Mouse (Mus musculus) midbrain, embryonic 16.5 days (tissue): ENCODE results near the gene Mcl1. TPM values are rescaled to one million over a fixed set of nuclear protein-coding genes. Genes with fewer than 3 reads are reported as not detected.
A peak's percentile ranks its signal among the peaks of the same experiment; 100 is the strongest.
"Not testable (repeated sequence)": the region's sequence is repeated elsewhere in the genome, so short reads cannot be mapped to it uniquely, and the experiment has no call there.

Experiments
- ATAC-seq: fragments of 200-750 bp; cut with Nextera tagmentation; 2 replicates; pipeline ENCODE4 v1.8.0; 2017; ENCODE audit warnings: moderate TSS enrichment
- H3K27ac ChIP-seq: fragments of 300-500 bp; sonication (generic); 2 replicates; pipeline ENCODE4 v1.5.1; 2014; ENCODE audit warnings: mild to moderate bottlenecking, low read length, mixed read lengths
- H3K27me3 ChIP-seq: fragments of 300-500 bp; sonication (generic); 2 replicates; pipeline ENCODE4 v1.6.1; 2014; ENCODE audit warnings: low read depth, low read length, mixed read lengths; ENCODE audit not compliant: control insufficient read depth, insufficient read depth
- H3K36me3 ChIP-seq: fragments of 300-500 bp; sonication (generic); 2 replicates; pipeline ENCODE4 v1.6.1; 2014; ENCODE audit warnings: mild to moderate bottlenecking, low read length, moderate library complexity, mixed read lengths; ENCODE audit not compliant: control insufficient read depth, insufficient read depth
- H3K4me1 ChIP-seq: fragments of 300-500 bp; sonication (generic); 2 replicates; pipeline ENCODE4 v1.6.1; 2014; ENCODE audit warnings: mild to moderate bottlenecking, low read length, mixed read lengths; ENCODE audit not compliant: control insufficient read depth, insufficient read depth
- H3K4me2 ChIP-seq: fragments of 300-500 bp; sonication (generic); 2 replicates; pipeline ENCODE4 v1.6.1; 2014; ENCODE audit warnings: mild to moderate bottlenecking, low read length, mixed read lengths
- H3K4me3 ChIP-seq: fragments of 300-500 bp; sonication (generic); 2 replicates; pipeline ENCODE4 v1.5.1; 2014; ENCODE audit warnings: low read depth, mild to moderate bottlenecking, low read length, moderate library complexity, mixed read lengths
- H3K9ac ChIP-seq: fragments of 300-500 bp; sonication (generic); 2 replicates; pipeline ENCODE4 v1.6.1; 2014; ENCODE audit warnings: low read depth, low read length, mixed read lengths
- H3K9me3 ChIP-seq: fragments of 300-500 bp; sonication (generic); replicated peaks from 2 replicates; pipeline ENCODE4 v1.6.1; 2014; ENCODE audit warnings: mild to moderate bottlenecking, low read length, mixed read lengths; ENCODE audit not compliant: control insufficient read depth, poor library complexity, severe bottlenecking
- WGBS: fragments of 180-500 bp; shearing (Covaris S2); extraction: QIAGEN DNeasy Blood & Tissue Kit; methylation state at CpG from one replicate; pipeline ENCODE4 v1.1.7; 2014; 5-methylcytosine and 5-hydroxymethylcytosine counted together
- polyA plus RNA-seq: library from polyadenylated mRNA; unstranded; fragments of >200 nt; fragmentation: Nextera tagmentation; extraction: Ambion mirVana; gene quantifications from 2 replicates; pipeline ENCODE4 v1.2.1, GENCODE M21; 2015

Mcl1 gene
- polyA plus RNA-seq, 1 experiment from 2014 or later = 37.9 TPM

- Histone ChIP-seq H3K4me1 (peaks cover 14% of the 10 kb centered on the region), H3K9me3 (no peaks in the 10 kb centered on the region), H3K27ac (no peak overlapping the region), H3K27me3 (no peaks in the 10 kb centered on the region), H3K4me3 (no peak overlapping the region), H3K36me3 (peaks cover 5% of the 10 kb centered on the region), H3K4me2 (no peak overlapping the region), H3K9ac (no peak overlapping the region)
- ATAC-seq = no peak
- WGBS = 89% methylated on average over 3 of the region's 3 CpGs
Measured at GRCm38 (mm10) chr3:95669309-95669665, 10.7 kb downstream of the Mcl1 start.

- H3K27me3 ChIP-seq, H3K36me3 ChIP-seq, H3K9ac ChIP-seq, H3K9me3 ChIP-seq, ATAC-seq, H3K27ac ChIP-seq, H3K4me3 ChIP-seq, H3K4me2 ChIP-seq: not testable (repeated sequence)
- H3K4me1 ChIP-seq = peaks cover 14% of the 10 kb centered on the region
- WGBS = 100% methylated on average over 3 of the region's 3 CpGs
Measured at GRCm38 (mm10) chr3:95670419-95670818, 11.8 kb downstream of the Mcl1 start.

- H3K4me1 ChIP-seq = peaks cover 14% of the 10 kb centered on the region
- no peak overlapping the region for H3K4me3 ChIP-seq
- WGBS = 92% methylated on average over 5 of the region's 5 CpGs
- ATAC-seq = no peak
- H3K4me2 ChIP-seq = no peak overlapping the region
- no peaks in the 10 kb centered on the region for H3K36me3 ChIP-seq
- H3K27me3 ChIP-seq = no peaks in the 10 kb centered on the region
- no peak overlapping the region for H3K9ac ChIP-seq
- no peaks in the 10 kb centered on the region for H3K9me3 ChIP-seq
- H3K27ac ChIP-seq = no peak overlapping the region
Measured at GRCm38 (mm10) chr3:95671201-95671600, 12.6 kb downstream of the Mcl1 start.

- ATAC-seq = no peak
- H3K4me3 ChIP-seq = no peak overlapping the region
Measured at GRCm38 (mm10) chr3:95672461-95672860, 13.9 kb downstream of the Mcl1 start.

GRCm38 (mm10) chr3:95672861-95673706 is 14.5 kb downstream of the Mcl1 start:
- Histone ChIP-seq H3K36me3 (0 out of 2 replicates have a peak, but pooled peaks cover 2% of the 10 kb centered on the region), H3K9ac (no peak overlapping the region), H3K27me3 (no peaks in the 10 kb centered on the region), H3K9me3 (no peaks in the 10 kb centered on the region), H3K4me2 (no peak overlapping the region), H3K4me1 (peaks cover 4% of the 10 kb centered on the region), H3K4me3 (no peak overlapping the region), H3K27ac (no peak overlapping the region)
- 59% methylated on average over 10 of the region's 10 CpGs for WGBS
- ATAC-seq = no peak

More at GRCm38 (mm10) chr3:95672461-95672860, 13.9 kb downstream of the Mcl1 start:
- H3K4me1 ChIP-seq = peaks cover 9% of the 10 kb centered on the region
- H3K27ac ChIP-seq = no peak overlapping the region
- H3K4me2 ChIP-seq = no peak overlapping the region
- no peaks in the 10 kb centered on the region for H3K27me3 ChIP-seq
- no peaks in the 10 kb centered on the region for H3K9me3 ChIP-seq
- H3K36me3 ChIP-seq = 0 out of 2 replicates have a peak, but pooled peaks cover 2% of the 10 kb centered on the region
- 40% methylated on average over 3 of the region's 3 CpGs for WGBS
- H3K9ac ChIP-seq = no peak overlapping the region

- 0 out of 2 replicates have a peak, but pooled peaks cover 2% of the 10 kb centered on the region for H3K36me3 ChIP-seq
- no peak overlapping the region for H3K9ac ChIP-seq
- no peak overlapping the region for H3K27ac ChIP-seq
- no peaks in the 10 kb centered on the region for H3K9me3 ChIP-seq
- H3K27me3 ChIP-seq = no peaks in the 10 kb centered on the region
- peaks cover 4% of the 10 kb centered on the region; the same call in 1 of the 2 replicates for H3K4me1 ChIP-seq
- no peak overlapping the region for H3K4me2 ChIP-seq
- ATAC-seq = no peak
- no peak overlapping the region for H3K4me3 ChIP-seq
- WGBS = 29% methylated on average over 11 of the region's 11 CpGs
Measured at GRCm38 (mm10) chr3:95673707-95674211, 15.2 kb downstream of the Mcl1 start.

- ATAC-seq = no peak
- H3K27me3 ChIP-seq = no peaks in the 10 kb centered on the region
- 0 out of 2 replicates have a peak, but pooled peaks cover 2% of the 10 kb centered on the region for H3K36me3 ChIP-seq
- no peak overlapping the region for H3K4me3 ChIP-seq
- H3K9ac ChIP-seq = no peak overlapping the region
- WGBS = 34% methylated on average over 2 of the region's 2 CpGs
- no peak overlapping the region for H3K4me2 ChIP-seq
- H3K27ac ChIP-seq = peak overlapping the region; percentile 24; the same call in 1 of the 2 replicates
- peaks cover 4% of the 10 kb centered on the region; the same call in 1 of the 2 replicates for H3K4me1 ChIP-seq
- H3K9me3 ChIP-seq = no peaks in the 10 kb centered on the region
Measured at GRCm38 (mm10) chr3:95674236-95674635, 15.6 kb downstream of the Mcl1 start.

GRCm38 (mm10) chr3:95674812-95675211 is 16.2 kb downstream of the Mcl1 start:
- no peaks in the 10 kb centered on the region for H3K27me3 ChIP-seq
- no peaks in the 10 kb centered on the region for H3K9me3 ChIP-seq
- no peak overlapping the region for H3K9ac ChIP-seq
- H3K27ac ChIP-seq = peak overlapping the region; percentile 49
- ATAC-seq = no peak
- no peak overlapping the region for H3K4me3 ChIP-seq
- WGBS = 36% methylated on average over 6 of the region's 6 CpGs
- H3K4me2 ChIP-seq = no peak overlapping the region
- 0 out of 2 replicates have a peak, but pooled peaks cover 2% of the 10 kb centered on the region for H3K36me3 ChIP-seq
- peaks cover 4% of the 10 kb centered on the region; the same call in 1 of the 2 replicates for H3K4me1 ChIP-seq
